Mouse (Mus musculus): ENCODE measurements around the gene Htr7.

Gene Htr7

DNA sequence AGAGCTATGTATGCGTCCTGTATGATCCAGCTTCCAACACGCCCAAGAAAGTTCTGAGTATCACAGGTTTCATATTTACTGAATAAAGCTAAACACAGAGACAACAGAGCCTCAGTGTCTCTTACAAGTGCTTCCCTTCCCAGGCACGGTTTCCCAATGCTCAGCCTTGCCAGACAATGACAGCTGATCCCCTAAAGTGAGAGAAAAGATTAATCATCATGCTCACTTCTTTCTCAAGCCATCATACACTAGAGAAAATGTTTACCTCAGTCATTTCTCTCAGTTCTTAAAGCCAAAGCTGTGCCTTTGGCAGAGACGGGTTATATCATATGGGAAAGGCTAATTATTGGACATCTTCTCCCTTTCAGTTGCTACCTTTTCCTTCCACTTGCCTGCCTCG, 99.7 kb downstream of the Htr7 start:
- no peak for DNase-seq (ENCODE audit: low spot score in 2 of 2)

DNA sequence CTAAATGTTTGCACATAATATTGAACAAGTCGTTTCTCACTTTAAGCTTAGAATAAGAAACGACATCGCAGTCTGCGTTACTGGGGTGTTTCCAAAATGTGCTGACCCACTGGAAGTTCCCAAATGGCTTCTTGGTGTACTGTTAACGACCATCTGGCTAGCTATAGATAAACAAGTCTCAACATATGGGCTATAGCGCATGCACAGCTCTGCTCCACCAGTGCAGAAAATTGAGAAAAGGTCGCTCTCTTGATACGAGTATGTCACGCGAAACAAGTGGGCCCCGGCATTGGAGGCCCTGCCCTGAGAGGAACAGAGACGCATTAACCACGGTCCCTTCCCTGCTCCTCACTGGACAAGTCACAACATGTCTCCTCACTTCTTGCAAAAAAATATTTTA, 101.6 kb downstream of the Htr7 start:
- no peak for DNase-seq (ENCODE audit: low spot score in 2 of 2)

DNA sequence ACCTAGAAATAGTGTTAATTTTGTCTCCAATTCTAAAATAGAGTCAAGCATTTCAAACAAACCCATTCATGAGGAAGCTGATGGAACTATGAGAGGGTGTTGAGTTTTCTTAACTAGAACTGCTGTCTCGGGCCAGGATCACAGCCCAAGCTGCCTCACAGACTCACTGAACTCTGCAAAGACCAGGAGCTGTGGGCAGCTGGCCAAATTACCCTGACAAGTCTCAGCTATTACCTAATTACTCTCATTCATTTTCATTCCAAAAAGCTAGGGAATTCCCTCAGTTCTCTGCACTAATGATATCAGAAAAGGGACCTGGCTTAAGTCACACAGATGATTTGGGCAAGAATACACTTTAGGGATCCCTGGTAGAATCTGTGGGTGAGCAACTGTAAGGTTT, 107.4 kb downstream of the Htr7 start:
- no peak for DNase-seq (ENCODE audit: low spot score in 2 of 2)

DNA sequence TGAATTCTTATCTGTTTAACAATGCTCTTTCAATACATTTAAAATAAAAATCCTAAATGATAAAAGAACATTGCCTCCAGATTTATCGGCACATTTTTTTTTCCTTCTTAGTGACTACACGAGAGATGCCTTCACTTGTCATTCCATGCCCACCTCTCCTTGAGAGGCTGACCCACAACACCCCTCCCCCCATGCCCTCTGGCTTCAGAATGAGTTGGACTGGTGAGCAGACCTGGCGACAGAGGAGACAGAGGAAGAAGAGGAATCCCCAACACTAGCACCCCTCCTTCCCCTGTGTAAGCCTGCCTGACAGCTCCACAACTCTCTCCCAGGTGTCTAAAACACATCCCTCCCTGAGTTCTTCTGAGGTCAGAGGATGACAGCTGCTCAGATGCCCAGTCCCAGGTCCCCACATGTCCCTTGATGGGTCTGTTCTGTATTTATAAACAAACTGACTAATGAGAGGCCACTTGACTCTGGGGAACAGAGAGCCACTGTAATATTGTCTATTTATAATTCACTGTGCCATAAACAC, 132.3 kb downstream of the Htr7 start:
- DNase-seq (ENCODE audit: low spot score in 2 of 2), result no peak

DNA sequence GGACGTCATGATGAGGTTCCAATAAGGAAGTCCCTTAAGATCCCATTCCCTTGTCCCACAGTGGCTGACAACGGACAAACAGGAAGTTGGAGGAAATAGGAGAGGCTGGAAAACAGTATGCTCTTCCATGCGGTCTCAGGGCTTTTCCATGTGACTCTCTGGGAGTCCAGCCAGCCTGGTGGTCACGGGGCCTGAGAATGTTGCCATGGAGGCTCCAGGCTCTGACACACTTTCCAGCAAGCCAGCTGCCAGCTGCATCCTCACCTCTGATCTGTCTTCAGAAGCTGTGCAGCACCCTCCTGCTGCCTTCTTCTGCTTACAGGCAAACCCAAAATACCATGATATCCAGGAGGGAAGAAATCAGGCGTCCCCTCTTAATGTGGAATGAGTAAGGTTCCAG, 132.9 kb downstream of the Htr7 start:
- no peak for DNase-seq (ENCODE audit: low spot score in 2 of 2)

Measured in urinary bladder, adult 18-20 months (tissue).